Mouse (Mus musculus) heart, adult 11 months (tissue): ENCODE results near the gene Tssk6.
A peak's percentile ranks its signal among the peaks of the same experiment; 100 is the strongest.

Source experiments
- DNase-seq: peaks from one replicate; pipeline ENCODE4 v3.0.0; 2022

Tssk6 gene

GRCm38 (mm10) chr8:69887289-69888243 is 14.4 kb upstream of the Tssk6 start, which contains the start of gene Cilp2:
Cilp2 (minus strand) TSS chr8:69887687.
- peak; percentile 95 for DNase-seq

GRCm38 (mm10) chr8:69888244-69888866 is 13.6 kb upstream of the Tssk6 start:
- peak; percentile 94 for DNase-seq

GRCm38 (mm10) chr8:69888902-69889301 is 13.1 kb upstream of the Tssk6 start:
- DNase-seq = no peak

GRCm38 (mm10) chr8:69890813-69891241 is 11.2 kb upstream of the Tssk6 start:
- no peak for DNase-seq

- peak; percentile 93 for DNase-seq
Measured at GRCm38 (mm10) chr8:69893863-69894262, 8.1 kb upstream of the Tssk6 start.

GRCm38 (mm10) chr8:69894836-69895332 is 7.1 kb upstream of the Tssk6 start:
- no peak for DNase-seq

GRCm38 (mm10) chr8:69895772-69896451 is 6.1 kb upstream of the Tssk6 start:
- DNase-seq = peak; percentile 94

- no peak for DNase-seq
Measured at GRCm38 (mm10) chr8:69897857-69898256, 4.1 kb upstream of the Tssk6 start.

GRCm38 (mm10) chr8:69899876-69900275 is 2.1 kb upstream of the Tssk6 start:
- DNase-seq = no peak

- no peak for DNase-seq
Measured at GRCm38 (mm10) chr8:69900895-69901451, 1.0 kb upstream of the Tssk6 start.

- DNase-seq = peak; percentile 99
Measured at GRCm38 (mm10) chr8:69901484-69902162, 361 bp upstream of the Tssk6 start.

GRCm38 (mm10) chr8:69903063-69903542 is 1.1 kb downstream of the Tssk6 start:
- DNase-seq = peak; percentile 100

- no peak for DNase-seq
Measured at GRCm38 (mm10) chr8:69904096-69904495, 2.1 kb downstream of the Tssk6 start.

GRCm38 (mm10) chr8:69906260-69906659 is 4.3 kb downstream of the Tssk6 start:
- DNase-seq = no peak

- no peak for DNase-seq
Measured at GRCm38 (mm10) chr8:69907106-69907505, 5.1 kb downstream of the Tssk6 start.

GRCm38 (mm10) chr8:69911917-69912316 is 9.9 kb downstream of the Tssk6 start:
- DNase-seq = peak; percentile 92

- DNase-seq = no peak
Measured at GRCm38 (mm10) chr8:69912478-69913074, 10.6 kb downstream of the Tssk6 start.

GRCm38 (mm10) chr8:69914526-69914925 is 12.5 kb downstream of the Tssk6 start:
- DNase-seq = no peak

GRCm38 (mm10) chr8:69915748-69916147 is 13.8 kb downstream of the Tssk6 start:
- DNase-seq = no peak

GRCm38 (mm10) chr8:69918506-69918905 is 16.5 kb downstream of the Tssk6 start:
- no peak for DNase-seq

- peak; percentile 96 for DNase-seq
Measured at GRCm38 (mm10) chr8:69919010-69919409, 17.0 kb downstream of the Tssk6 start.
